Mouse (Mus musculus): ENCODE measurements at regions not wholly inside any gene's neighbourhood (a gene's known extent, or its start where the extent isn't known, plus 50 kb on each side); places are given as distances from the start of the nearest gene placed in this dataset.

- Histone ChIP-seq H3K4me2 (ENCODE audit: low read length) (no peak overlapping the region), H3K27me3 (replicated peaks; ENCODE audit: control insufficient read depth, insufficient read depth, low read length) (no peaks in the 10 kb centered on the region), H3K9me3 (replicated peaks; ENCODE audit: control insufficient read depth, low read length) (no peaks in the 10 kb centered on the region), H3K27ac (ENCODE audit: low read depth, low read length) (no peak overlapping the region), H3K4me3 (ENCODE audit: low read depth, low read length) (no peak overlapping the region), H3K9ac (ENCODE audit: low read length) (no peak overlapping the region), H3K4me1 (ENCODE audit: control insufficient read depth, insufficient read depth, low read length) (peaks cover 5% of the 10 kb centered on the region), H3K36me3 (ENCODE audit: control insufficient read depth, insufficient read depth, low read length) (no peaks in the 10 kb centered on the region)
- ATAC-seq (no peak), DNase-seq (ENCODE audit: low spot score) (no peak)
- 39% methylated on average over 3 of the region's 3 CpGs for WGBS
Measured at GRCm38 (mm10) chr1:72944221-72944620, 69.5 kb upstream of the Igfbp5 start.

GRCm38 (mm10) chr1:72943082-72943481 lies 68.4 kb upstream of the Igfbp5 start:
- Histone ChIP-seq H3K27me3 (replicated peaks; ENCODE audit: control insufficient read depth, insufficient read depth, low read length) (no peaks in the 10 kb centered on the region), H3K27ac (ENCODE audit: low read depth, low read length) (no peak overlapping the region), H3K4me1 (ENCODE audit: control insufficient read depth, insufficient read depth, low read length) (peaks cover 5% of the 10 kb centered on the region), H3K9ac (ENCODE audit: low read length) (no peak overlapping the region), H3K36me3 (ENCODE audit: control insufficient read depth, insufficient read depth, low read length) (no peaks in the 10 kb centered on the region), H3K9me3 (replicated peaks; ENCODE audit: control insufficient read depth, low read length) (no peaks in the 10 kb centered on the region), H3K4me2 (ENCODE audit: low read length) (no peak overlapping the region), H3K4me3 (ENCODE audit: low read depth, low read length) (no peak overlapping the region)
- no peak for ATAC-seq
- WGBS, result 78% methylated on average over 1 of the region's 1 CpGs
- DNase-seq (ENCODE audit: low spot score), result no peak

DNA sequence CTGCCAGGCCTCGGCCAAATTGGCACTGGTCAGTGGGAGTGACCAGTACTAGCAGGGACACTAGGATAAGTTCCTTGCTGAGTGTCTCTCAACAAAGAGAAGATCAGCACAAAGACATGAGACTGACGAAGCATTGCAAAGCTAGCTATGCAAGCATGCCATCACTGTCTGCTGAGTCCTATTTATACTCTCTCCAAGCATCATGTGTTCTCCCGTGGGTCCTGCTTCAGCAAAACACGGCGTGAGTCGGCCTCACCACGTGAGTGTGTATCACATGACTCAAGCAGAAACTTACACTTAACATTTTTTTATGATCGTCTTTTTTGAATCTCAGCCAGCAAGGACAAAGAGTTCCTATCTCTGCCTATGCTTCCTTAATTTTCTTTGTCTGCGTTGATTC lies 67.7 kb upstream of the Igfbp5 start:
- H3K27me3 ChIP-seq (replicated peaks; ENCODE audit: control insufficient read depth, insufficient read depth, low read length), result no peaks in the 10 kb centered on the region
- H3K4me1 ChIP-seq (ENCODE audit: control insufficient read depth, insufficient read depth, low read length), result peaks cover 5% of the 10 kb centered on the region
- no peaks in the 10 kb centered on the region for H3K36me3 ChIP-seq (ENCODE audit: control insufficient read depth, insufficient read depth, low read length)
- ATAC-seq, result no peak
- WGBS, result 87% methylated on average over 9 of the region's 9 CpGs
- no peak overlapping the region for H3K4me2 ChIP-seq (ENCODE audit: low read length)
- no peak overlapping the region for H3K9ac ChIP-seq (ENCODE audit: low read length)
- no peak for DNase-seq (ENCODE audit: low spot score)
- H3K9me3 ChIP-seq (replicated peaks; ENCODE audit: control insufficient read depth, low read length), result no peaks in the 10 kb centered on the region
- no peak overlapping the region for H3K4me3 ChIP-seq (ENCODE audit: low read depth, low read length)
- H3K27ac ChIP-seq (ENCODE audit: low read depth, low read length), result no peak overlapping the region

DNA sequence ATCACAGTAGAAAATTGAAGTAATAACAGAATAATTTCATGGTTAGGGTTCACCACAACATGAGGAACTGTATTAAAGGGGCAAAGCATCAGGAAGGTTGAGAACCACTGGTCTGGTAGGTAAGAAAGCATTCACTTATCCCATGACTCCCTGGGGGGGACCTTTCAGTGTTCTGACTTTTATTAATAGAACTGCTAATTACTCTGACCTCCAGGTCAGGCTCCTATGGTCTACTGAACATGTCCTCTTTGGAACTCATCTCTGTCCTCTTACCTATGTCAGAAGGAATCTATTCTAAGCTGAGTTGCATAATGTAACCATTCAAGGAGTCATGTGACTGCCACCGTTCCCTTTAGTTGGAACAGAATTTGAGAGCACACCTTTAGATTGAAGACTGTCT lies 65.3 kb upstream of the Igfbp5 start:
- Histone ChIP-seq H3K4me1 (ENCODE audit: control insufficient read depth, insufficient read depth, low read length) (peaks cover under 1% of the 10 kb centered on the region; the same call in 1 of the 2 replicates), H3K4me3 (ENCODE audit: low read depth, low read length) (no peak overlapping the region), H3K4me2 (ENCODE audit: low read length) (no peak overlapping the region), H3K9me3 (replicated peaks; ENCODE audit: control insufficient read depth, low read length) (no peaks in the 10 kb centered on the region), H3K36me3 (ENCODE audit: control insufficient read depth, insufficient read depth, low read length) (no peaks in the 10 kb centered on the region), H3K27me3 (replicated peaks; ENCODE audit: control insufficient read depth, insufficient read depth, low read length) (no peaks in the 10 kb centered on the region), H3K9ac (ENCODE audit: low read length) (no peak overlapping the region), H3K27ac (ENCODE audit: low read depth, low read length) (no peak overlapping the region)
- DNase-seq (ENCODE audit: low spot score) (no peak), ATAC-seq (no peak)
- WGBS, result 89% methylated on average over 1 of the region's 1 CpGs

- Histone ChIP-seq H3K9ac (ENCODE audit: low read length) (no peak overlapping the region), H3K4me2 (ENCODE audit: low read length) (no peak overlapping the region), H3K27ac (ENCODE audit: low read depth, low read length) (no peak overlapping the region), H3K36me3 (ENCODE audit: control insufficient read depth, insufficient read depth, low read length) (no peaks in the 10 kb centered on the region), H3K4me3 (ENCODE audit: low read depth, low read length) (no peak overlapping the region), H3K27me3 (replicated peaks; ENCODE audit: control insufficient read depth, insufficient read depth, low read length) (no peaks in the 10 kb centered on the region), H3K9me3 (replicated peaks; ENCODE audit: control insufficient read depth, low read length) (no peaks in the 10 kb centered on the region), H3K4me1 (ENCODE audit: control insufficient read depth, insufficient read depth, low read length) (no peaks in the 10 kb centered on the region)
- ATAC-seq, result no peak
- 88% methylated on average over 5 of the region's 5 CpGs for WGBS
- DNase-seq (ENCODE audit: low spot score), result no peak
Measured at GRCm38 (mm10) chr1:72936681-72937465, 62.2 kb upstream of the Igfbp5 start.

DNA sequence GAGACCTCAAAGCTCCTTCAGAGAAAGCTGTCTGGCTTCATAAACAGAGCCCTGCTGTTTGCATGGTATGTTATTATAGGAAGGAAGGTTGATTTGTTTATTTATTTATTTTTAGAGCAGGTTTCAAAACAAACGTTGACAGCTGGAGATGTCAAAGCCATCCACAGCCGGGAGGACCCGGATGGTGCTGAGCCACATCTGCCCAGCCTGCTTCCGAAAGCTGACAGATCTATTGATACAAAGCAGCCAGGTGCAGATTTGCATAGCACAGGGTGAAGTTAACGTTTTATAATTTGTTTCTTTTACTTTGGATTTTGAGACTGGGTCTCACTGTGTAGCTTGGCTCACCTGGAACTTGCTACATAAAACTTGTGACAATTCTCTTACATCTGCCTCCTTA lies 61.5 kb upstream of the Igfbp5 start:
- no peaks in the 10 kb centered on the region for H3K36me3 ChIP-seq (ENCODE audit: control insufficient read depth, insufficient read depth, low read length)
- DNase-seq (ENCODE audit: low spot score) (no peak), ATAC-seq (no peak)
- 75% methylated on average over 5 of the region's 5 CpGs for WGBS
- H3K4me2 ChIP-seq (ENCODE audit: low read length), result no peak overlapping the region
- no peak overlapping the region for H3K9ac ChIP-seq (ENCODE audit: low read length)
- H3K27me3 ChIP-seq (replicated peaks; ENCODE audit: control insufficient read depth, insufficient read depth, low read length), result no peaks in the 10 kb centered on the region
- H3K9me3 ChIP-seq (replicated peaks; ENCODE audit: control insufficient read depth, low read length), result no peaks in the 10 kb centered on the region
- no peak overlapping the region for H3K4me3 ChIP-seq (ENCODE audit: low read depth, low read length)
- H3K27ac ChIP-seq (ENCODE audit: low read depth, low read length), result no peak overlapping the region
- H3K4me1 ChIP-seq (ENCODE audit: control insufficient read depth, insufficient read depth, low read length), result no peaks in the 10 kb centered on the region

DNA sequence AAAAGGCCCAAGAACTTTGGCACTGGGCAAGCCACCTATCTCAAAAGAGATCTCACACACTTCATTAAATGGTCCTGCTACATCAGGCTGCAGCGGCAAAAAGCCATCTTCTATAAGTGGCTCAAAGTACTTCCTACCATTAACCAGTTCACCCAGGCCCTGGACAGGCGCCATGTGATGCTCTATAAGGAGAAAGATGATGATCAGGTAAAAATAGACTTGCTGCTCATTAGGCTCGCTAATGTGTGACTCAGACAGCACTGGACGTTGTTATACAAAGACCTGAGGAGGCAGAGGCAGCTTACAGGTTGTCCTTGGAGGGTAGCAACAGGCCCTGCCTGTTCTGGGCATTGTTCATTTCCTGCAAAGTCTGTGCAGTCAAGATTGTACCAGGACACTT lies 60.4 kb upstream of the Igfbp5 start:
- WGBS, result 78% methylated on average over 4 of the region's 4 CpGs
- no peaks in the 10 kb centered on the region for H3K9me3 ChIP-seq (replicated peaks; ENCODE audit: control insufficient read depth, low read length)
- no peak overlapping the region for H3K27ac ChIP-seq (ENCODE audit: low read depth, low read length)
- H3K36me3 ChIP-seq (ENCODE audit: control insufficient read depth, insufficient read depth, low read length), result no peaks in the 10 kb centered on the region
- H3K9ac ChIP-seq (ENCODE audit: low read length), result no peak overlapping the region
- no peak overlapping the region for H3K4me3 ChIP-seq (ENCODE audit: low read depth, low read length)
- H3K4me1 ChIP-seq (ENCODE audit: control insufficient read depth, insufficient read depth, low read length), result no peaks in the 10 kb centered on the region
- no peak for ATAC-seq
- no peak for DNase-seq (ENCODE audit: low spot score)
- no peaks in the 10 kb centered on the region for H3K27me3 ChIP-seq (replicated peaks; ENCODE audit: control insufficient read depth, insufficient read depth, low read length)
- H3K4me2 ChIP-seq (ENCODE audit: low read length), result no peak overlapping the region

- ATAC-seq, result no peak
Measured at GRCm38 (mm10) chr1:72929774-72930173, 55.1 kb upstream of the Igfbp5 start.

More at GRCm38 (mm10) chr1:72929774-72930173, 55.1 kb upstream of the Igfbp5 start:
- DNase-seq (ENCODE audit: low spot score), result no peak
- 92% methylated on average over 4 of the region's 4 CpGs for WGBS
- H3K4me1 ChIP-seq (ENCODE audit: control insufficient read depth, insufficient read depth, low read length), result no peaks in the 10 kb centered on the region
- H3K9me3 ChIP-seq (replicated peaks; ENCODE audit: control insufficient read depth, low read length), result no peaks in the 10 kb centered on the region
- no peaks in the 10 kb centered on the region for H3K27me3 ChIP-seq (replicated peaks; ENCODE audit: control insufficient read depth, insufficient read depth, low read length)
- H3K36me3 ChIP-seq (ENCODE audit: control insufficient read depth, insufficient read depth, low read length), result no peaks in the 10 kb centered on the region
- no peak overlapping the region for H3K4me2 ChIP-seq (ENCODE audit: low read length)
- H3K4me3 ChIP-seq (ENCODE audit: low read depth, low read length), result no peak overlapping the region
- H3K9ac ChIP-seq (ENCODE audit: low read length), result no peak overlapping the region
- H3K27ac ChIP-seq (ENCODE audit: low read depth, low read length), result no peak overlapping the region
